Mouse (Mus musculus): ENCODE results near the gene Cpt1c. TPM values are rescaled to one million over a fixed set of nuclear protein-coding genes. Genes with fewer than 3 reads are reported as not detected.

Gene Cpt1c
- total and polyA plus RNA-seq, 3 experiments: 4.5 to 12.7 (median 10.2) TPM

DNA sequence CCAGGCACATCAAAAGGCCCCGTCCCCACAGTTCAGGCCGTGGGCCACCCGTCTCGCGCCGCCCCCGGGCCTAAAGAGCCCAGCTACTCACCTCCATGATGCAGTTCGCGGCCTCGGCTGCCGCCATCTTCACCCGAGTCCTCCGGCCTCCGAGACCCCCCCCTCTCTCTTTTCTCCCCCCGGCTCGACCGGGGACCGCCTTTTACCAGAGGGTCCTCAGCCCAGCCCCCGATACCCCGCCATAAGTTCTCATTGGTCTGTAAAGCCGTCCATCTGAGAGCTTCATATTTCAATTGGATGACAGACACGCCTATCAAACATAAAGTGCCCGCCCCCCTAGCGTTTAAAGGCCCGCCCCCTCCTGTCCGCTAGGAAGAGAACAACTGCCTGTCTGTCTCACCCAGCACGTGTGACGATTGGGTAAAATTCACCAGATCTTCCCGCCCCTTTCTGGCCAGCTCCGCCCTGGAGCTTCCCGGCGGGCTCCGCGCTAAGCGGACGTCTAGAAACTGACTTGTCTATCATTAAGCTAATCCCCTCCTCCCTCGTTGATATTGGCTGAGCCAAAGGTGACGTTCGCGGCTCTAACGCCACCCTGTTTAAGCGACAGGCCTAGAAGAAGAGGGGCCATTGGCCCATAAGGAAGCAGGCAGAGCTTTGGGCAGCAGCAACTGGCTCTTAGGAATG lies 11.7 kb upstream of the Cpt1c start, which contains the start of gene Prmt1 (continued):
- TF ChIP-seq KAT2A (IDR thresholded peaks at IDR 0.05; ENCODE audit: insufficient replicate concordance, low read length) (0 out of 2 replicates have a peak, but pooled peaks have one; percentile 64), ETS1 (conservative IDR thresholded peaks at IDR 0.05; ENCODE audit: low read depth, low read length) (no peak), MYC (IDR thresholded peaks at IDR 0.05; ENCODE audit: low read depth, low read length) (no peak; the same call in 1 of the 2 replicates), CHD2 (IDR thresholded peaks at IDR 0.05; ENCODE audit: low read length) (peak; percentile 95), ZC3H11A (IDR thresholded peaks at IDR 0.05; ENCODE audit: low read depth, low read length) (no peak), ELF1 (IDR thresholded peaks at IDR 0.05; ENCODE audit: low read depth, low read length) (peak; percentile 85), CTCF (conservative IDR thresholded peaks at IDR 0.05 in 1 of 2, IDR thresholded peaks at IDR 0.05 in 1 of 2; ENCODE audit: low read depth in 2 of 2, low read length in 2 of 2) (no peak), HCFC1 (IDR thresholded peaks at IDR 0.05; ENCODE audit: low read depth, low read length) (peak; percentile 78), ZNF384 (IDR thresholded peaks at IDR 0.05; ENCODE audit: low read depth, low read length) (no peak), MAX (IDR thresholded peaks at IDR 0.05; ENCODE audit: low read length) (no peak)

DNA sequence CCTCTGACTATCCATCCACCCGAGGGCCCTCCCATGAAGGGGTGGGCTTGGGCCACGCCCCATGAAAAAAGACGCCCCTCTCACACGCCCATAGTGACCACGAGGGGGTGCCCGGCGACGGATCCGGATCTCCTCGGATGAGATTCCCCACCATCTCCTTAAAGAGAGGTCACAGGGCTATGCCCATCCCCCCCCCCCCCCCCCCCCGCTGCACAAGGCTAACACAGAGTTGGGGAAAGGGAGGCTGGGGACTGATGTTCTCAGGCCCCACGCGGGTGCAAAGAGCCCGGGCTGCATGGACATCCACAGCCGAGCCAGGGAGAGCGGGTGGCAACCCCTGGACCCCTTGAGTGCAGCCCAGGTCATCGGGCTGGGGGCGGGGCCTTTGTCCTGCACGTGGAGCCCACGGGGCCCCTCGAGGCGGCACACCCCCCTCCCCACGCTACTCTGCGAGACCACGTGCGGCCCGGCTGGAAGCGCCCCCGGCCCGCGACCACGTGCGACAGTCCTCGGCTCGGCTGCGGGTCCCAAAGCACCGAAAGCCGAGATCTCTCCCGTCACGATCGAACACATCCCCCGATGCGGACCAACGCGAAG lies 11.0 kb upstream of the Cpt1c start:
- dilution Hi-C loops (cut with MboI; ENCODE audit: extremely low pct_ligation_motif_present, extremely low pct_unique_long_range_greater_than_20kb, low sequenced_read_pairs): no loop called here
- no peak for TF ChIP-seq HCFC1 (IDR thresholded peaks at IDR 0.05; ENCODE audit: low read depth, low read length)
- no peak for TF ChIP-seq NRF1 (IDR thresholded peaks at IDR 0.05; ENCODE audit: low read depth, low read length)
- TF ChIP-seq UBTF (IDR thresholded peaks at IDR 0.05; ENCODE audit: low read depth, low read length): no peak
- TF ChIP-seq ZKSCAN1 (IDR thresholded peaks at IDR 0.05; ENCODE audit: borderline replicate concordance, low read depth, low read length): no peak
- TF ChIP-seq POLR2A (IDR thresholded peaks at IDR 0.05; ENCODE audit: low read depth, low read length): no peak
- peak; percentile 93 for TF ChIP-seq MAX (IDR thresholded peaks at IDR 0.05; ENCODE audit: low read length)
- no peak for TF ChIP-seq ZC3H11A (IDR thresholded peaks at IDR 0.05; ENCODE audit: low read depth, low read length)
- peak; percentile 94 for TF ChIP-seq SIN3A (IDR thresholded peaks at IDR 0.05; ENCODE audit: low read length)
- no peak for TF ChIP-seq SMC3 (IDR thresholded peaks at IDR 0.05; ENCODE audit: low read depth, low read length)
- no peak for TF ChIP-seq IRF4 (IDR thresholded peaks at IDR 0.05; ENCODE audit: low read depth, low read length)
- TF ChIP-seq EP300 (IDR thresholded peaks at IDR 0.05; ENCODE audit: low read length): no peak
- TF ChIP-seq MEF2A (IDR thresholded peaks at IDR 0.05; ENCODE audit: borderline replicate concordance, low read depth, low read length): peak; percentile 45; the same call in 1 of the 2 replicates
- TF ChIP-seq TCF12 (IDR thresholded peaks at IDR 0.05; ENCODE audit: low read depth, low read length): no peak
- TF ChIP-seq ZMIZ1 (IDR thresholded peaks at IDR 0.05; ENCODE audit: low read depth, low read length): 0 out of 2 replicates have a peak, but pooled peaks have one; percentile 16
- no peak for TF ChIP-seq USF2 (conservative IDR thresholded peaks at IDR 0.05; ENCODE audit: low read depth, low read length)
- TF ChIP-seq MAZ (IDR thresholded peaks at IDR 0.05; ENCODE audit: low read depth, low read length): no peak
- peak; percentile 72 for TF ChIP-seq BHLHE40 (IDR thresholded peaks at IDR 0.05; ENCODE audit: low read depth, low read length)
- TF ChIP-seq MXI1 (IDR thresholded peaks at IDR 0.05; ENCODE audit: low read depth, low read length): peak; percentile 94
- TF ChIP-seq JUN (IDR thresholded peaks at IDR 0.05; ENCODE audit: insufficient read depth, low read depth, low read length): no peak
- TF ChIP-seq ELF1 (IDR thresholded peaks at IDR 0.05; ENCODE audit: low read depth, low read length): no peak
- TF ChIP-seq MAFK (IDR thresholded peaks at IDR 0.05; ENCODE audit: insufficient replicate concordance, low read length): no peak
- peak; percentile 80 for TF ChIP-seq CHD2 (IDR thresholded peaks at IDR 0.05; ENCODE audit: low read length)
- TF ChIP-seq TBP (conservative IDR thresholded peaks at IDR 0.05; ENCODE audit: low read depth, low read length): no peak
- TF ChIP-seq CHD1 (IDR thresholded peaks at IDR 0.05; ENCODE audit: low read depth, low read length): no peak; the same call in 1 of the 2 replicates
- peak; percentile 21; the same call in 1 of the 2 replicates for TF ChIP-seq ETS1 (conservative IDR thresholded peaks at IDR 0.05; ENCODE audit: low read depth, low read length)
- TF ChIP-seq KAT2A (IDR thresholded peaks at IDR 0.05; ENCODE audit: insufficient replicate concordance, low read length): no peak
- no peak for TF ChIP-seq RAD21 (IDR thresholded peaks at IDR 0.05; ENCODE audit: low read depth, low read length)
- peak in 1 of 2 experiments; percentile 50; a peak in 2 of 4 replicates for TF ChIP-seq CTCF (conservative IDR thresholded peaks at IDR 0.05 in 1 of 2, IDR thresholded peaks at IDR 0.05 in 1 of 2; ENCODE audit: low read depth in 2 of 2, low read length in 2 of 2)
- no peak for TF ChIP-seq NELFE (IDR thresholded peaks at IDR 0.05; ENCODE audit: low read depth, low read length)
- TF ChIP-seq PAX5 (IDR thresholded peaks at IDR 0.05; ENCODE audit: low read length): no peak
- TF ChIP-seq MYC (IDR thresholded peaks at IDR 0.05; ENCODE audit: low read depth, low read length): peak; percentile 87
- no peak for TF ChIP-seq GABPA (IDR thresholded peaks at IDR 0.05; ENCODE audit: insufficient replicate concordance, low read depth, low read length)

More for the DNA sequence above, 11.0 kb upstream of the Cpt1c start:
- Histone ChIP-seq H3K36me3 (replicated peaks in 1 of 2; ENCODE audit: control insufficient read depth in 1 of 2, insufficient read depth in 1 of 2, low read length in 1 of 2) (peaks cover 19 to 45% of the 10 kb centered on the region in 2 experiments), H3K4me2 (ENCODE audit: insufficient read depth, low read depth, poor library complexity, severe bottlenecking) (peak overlapping the region; percentile 60), H3K9ac (ENCODE audit: insufficient read depth, low read depth) (peak overlapping the region; percentile 92), H3K9me3 (replicated peaks; ENCODE audit: low read length) (no peaks in the 10 kb centered on the region), H3K4me3 (replicated peaks in 1 of 3; ENCODE audit: low read depth in 2 of 3, low read length in 2 of 3, poor library complexity in 1 of 3) (peak overlapping the region; percentile 87 to 99 (median 94)), H3K27me3 (replicated peaks) (no peaks in the 10 kb centered on the region), H3K4me1 (ENCODE audit: control insufficient read depth in 1 of 2, insufficient read depth in 2 of 2) (peaks cover 12 to 46% of the 10 kb centered on the region in 2 experiments), H3K79me2 (replicated peaks; ENCODE audit: control insufficient read depth, extremely low read depth, insufficient read depth, poor library complexity, severe bottlenecking) (peaks cover 55% of the 10 kb centered on the region), H3K27ac (ENCODE audit: insufficient read depth, low read depth) (peak overlapping the region; percentile 60)
- peak; percentile 82 for DNase-seq (ENCODE audit: extremely low read depth)
- in situ Hi-C loops (cut with MboI; ENCODE audit: low pct_ligation_motif_present, low pct_unique_long_range_greater_than_20kb, low sequenced_read_pairs): loop anchor here (5.0 kb wide), 1 partner anchor 62 kb away; no protein-coding TSS in a partner anchor

Measured in CH12.LX (cell line).